Mouse (Mus musculus) left cerebral cortex, adult 8-10 months (tissue): Measurements from ENCODE around the gene Dpp6. TPM values are rescaled to one million over a fixed set of nuclear protein-coding genes. Genes with fewer than 3 reads are reported as not detected.

Source experiments
- DNase-seq, 2 experiments: peaks; one replicate each; pipeline ENCODE4 v3.0.0; 2022; ENCODE audit warnings: low spot score in 2 of 2
- total RNA-seq, 4 experiments: library from RNA; stranded (reverse); gene quantifications; 2 replicates each; pipeline ENCODE4 v1.2.4; 2022

Dpp6 gene
- total RNA-seq, 4 experiments from 2014 or later, result 164 to 183 (median 169) TPM

DNA sequence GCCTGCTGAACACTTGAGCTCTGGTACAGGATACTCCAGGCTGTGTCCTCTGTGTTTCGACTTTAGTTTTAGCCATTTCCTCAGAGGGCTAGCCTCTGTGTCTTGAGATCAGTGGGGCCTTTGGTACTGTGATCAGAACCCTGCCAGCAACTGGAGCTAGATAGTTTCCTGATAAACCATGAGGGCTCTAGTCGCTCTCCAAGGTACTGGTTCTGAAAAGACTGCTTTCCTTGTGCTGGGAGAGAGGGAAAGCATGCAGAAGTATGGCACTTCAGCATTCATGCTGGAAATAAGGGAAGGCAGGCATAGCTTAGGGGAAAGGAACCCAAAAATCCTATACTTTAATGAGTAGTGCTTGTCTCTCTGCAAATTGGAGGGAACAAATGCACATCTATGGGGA, 548.9 kb downstream of the Dpp6 start:
- no peak for DNase-seq

DNA sequence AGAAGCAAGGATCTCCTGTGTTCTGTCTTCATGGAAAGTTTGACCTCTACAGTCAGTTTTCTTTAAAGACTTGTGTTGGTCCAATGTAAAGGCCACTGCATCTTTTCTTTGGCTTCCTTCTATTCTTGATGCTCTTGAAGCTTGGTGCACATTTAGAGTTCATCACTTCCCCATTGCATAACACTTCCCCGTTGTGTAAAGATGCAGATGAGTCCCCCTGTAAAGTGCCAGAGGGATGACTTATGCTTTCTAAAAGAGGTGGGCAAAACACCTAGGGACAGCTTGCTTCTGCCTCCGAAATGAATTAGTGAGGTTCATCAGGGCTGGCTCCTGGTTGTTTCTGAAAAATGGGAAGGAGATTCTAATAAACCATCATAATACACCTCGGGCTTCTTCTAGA, 553.8 kb downstream of the Dpp6 start:
- no peak for DNase-seq

DNA sequence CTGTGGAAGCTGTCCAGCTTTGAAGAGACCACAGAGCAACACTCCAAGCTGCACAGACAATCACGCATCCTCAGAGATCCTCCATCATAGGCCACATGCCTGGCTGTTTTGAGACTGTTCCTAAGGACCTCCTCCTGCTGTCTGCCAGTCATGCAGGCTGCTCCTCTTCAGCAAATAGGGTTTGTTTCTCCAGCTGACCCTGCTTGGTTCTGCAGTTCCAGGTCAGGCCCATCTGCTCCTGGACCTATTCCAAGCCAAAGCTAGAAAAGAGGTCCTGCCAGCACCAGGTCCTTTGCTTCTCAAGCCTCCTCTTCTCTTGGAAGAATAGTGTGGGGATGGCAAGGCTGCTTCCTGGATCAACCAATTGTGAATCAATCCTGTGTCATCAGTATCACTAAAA, 556.9 kb downstream of the Dpp6 start:
- DNase-seq, result no peak

DNA sequence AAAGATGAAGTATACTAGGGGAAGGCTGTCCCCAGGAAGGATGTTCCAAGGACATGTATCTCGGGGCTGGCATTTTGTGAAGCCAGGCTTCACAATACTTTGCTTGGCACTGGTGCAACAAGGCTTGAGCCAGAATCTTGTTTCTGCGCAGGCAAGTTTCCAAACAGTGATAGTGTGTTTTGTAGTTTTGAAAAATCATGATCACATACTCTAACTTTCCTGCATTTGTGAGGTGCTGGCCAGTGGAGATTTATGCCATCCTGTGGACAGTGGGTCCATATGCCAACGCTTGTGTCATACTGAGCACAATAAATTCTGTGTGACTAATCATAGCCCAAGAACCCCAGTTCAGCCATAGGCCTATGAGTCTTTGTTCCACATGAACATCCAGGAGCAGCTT, 558.8 kb downstream of the Dpp6 start:
- no peak for DNase-seq

DNA sequence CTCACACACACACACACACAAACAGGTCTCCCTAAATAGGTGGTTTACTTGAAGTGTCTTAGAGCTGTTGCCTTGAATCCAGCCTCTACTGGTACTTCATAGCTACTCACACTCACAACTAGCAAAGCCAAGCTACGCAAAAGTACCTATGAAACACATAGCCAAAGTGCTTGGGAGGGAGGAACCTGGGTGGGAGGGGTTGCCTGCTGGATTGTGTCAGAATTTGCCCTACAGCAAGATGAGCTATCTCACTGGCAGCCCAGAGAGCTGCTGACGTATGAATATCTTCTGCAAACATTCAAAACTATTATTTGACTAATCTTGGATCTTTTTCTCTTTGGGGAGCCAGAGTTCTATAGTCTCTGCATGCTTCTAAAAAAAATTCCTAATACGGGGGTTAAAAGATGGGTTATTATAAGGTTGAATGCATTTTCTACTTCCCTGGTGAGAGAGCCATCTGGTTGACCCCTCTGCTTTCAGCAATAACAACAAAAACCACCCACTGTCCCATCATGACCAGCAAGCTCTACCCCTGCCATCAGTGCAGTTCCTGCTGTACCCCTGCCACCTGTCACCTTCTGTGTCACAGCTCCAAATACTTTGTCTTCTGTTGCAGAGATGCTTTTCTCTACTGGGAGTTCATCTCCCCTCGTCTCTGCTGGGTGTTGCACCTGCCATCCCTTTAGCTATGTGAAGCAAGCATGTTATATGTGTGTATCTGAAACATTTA, 563.8 kb downstream of the Dpp6 start:
- DNase-seq, result no peak

- DNase-seq, result no peak
Measured at GRCm38 (mm10) chr5:27398371-27398770, 581.4 kb downstream of the Dpp6 start.

- DNase-seq, result no peak
Measured at GRCm38 (mm10) chr5:27399111-27399510, 582.1 kb downstream of the Dpp6 start.

DNA sequence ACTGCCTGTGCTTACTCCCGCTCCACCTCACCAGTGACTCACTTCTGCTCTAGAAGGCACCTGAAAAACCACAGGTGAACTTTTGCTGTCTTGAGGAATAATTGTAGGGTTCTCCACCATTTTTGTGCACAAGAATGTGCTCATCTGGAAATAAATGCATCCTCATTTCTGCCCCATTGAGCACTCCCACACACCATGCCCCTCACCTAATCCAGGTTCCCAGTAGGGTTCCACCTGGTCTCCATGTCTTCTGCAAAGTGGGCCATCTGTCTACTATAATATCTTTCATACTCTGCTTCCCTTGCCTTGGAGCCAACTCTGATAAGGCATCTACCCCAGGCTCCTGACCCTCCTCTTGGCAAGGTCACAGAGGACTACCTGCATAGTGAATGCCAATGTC, 585.6 kb downstream of the Dpp6 start:
- DNase-seq, result no peak

DNA sequence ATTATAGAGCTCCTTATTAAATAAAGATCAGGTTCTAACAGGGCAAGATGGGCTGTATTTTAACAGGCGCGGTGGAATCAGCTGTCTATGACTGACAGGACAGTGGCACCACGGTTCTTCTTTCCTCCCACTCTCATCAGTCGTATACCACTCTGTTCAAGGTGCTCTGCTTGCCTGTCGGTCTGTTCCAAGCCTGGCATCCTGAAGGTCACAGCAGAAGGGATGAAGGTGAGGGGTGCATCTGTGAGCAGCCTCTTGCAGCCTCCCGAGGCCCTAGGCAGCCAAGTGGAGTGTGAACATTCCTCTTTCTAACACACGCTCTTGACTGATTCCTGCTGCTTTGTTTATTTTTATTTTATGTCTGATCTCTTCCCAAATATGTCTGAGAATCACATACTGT, 591.9 kb downstream of the Dpp6 start:
- DNase-seq, result no peak

GRCm38 (mm10) chr5:27413023-27413422, 596.0 kb downstream of the Dpp6 start:
- no peak for DNase-seq

DNA sequence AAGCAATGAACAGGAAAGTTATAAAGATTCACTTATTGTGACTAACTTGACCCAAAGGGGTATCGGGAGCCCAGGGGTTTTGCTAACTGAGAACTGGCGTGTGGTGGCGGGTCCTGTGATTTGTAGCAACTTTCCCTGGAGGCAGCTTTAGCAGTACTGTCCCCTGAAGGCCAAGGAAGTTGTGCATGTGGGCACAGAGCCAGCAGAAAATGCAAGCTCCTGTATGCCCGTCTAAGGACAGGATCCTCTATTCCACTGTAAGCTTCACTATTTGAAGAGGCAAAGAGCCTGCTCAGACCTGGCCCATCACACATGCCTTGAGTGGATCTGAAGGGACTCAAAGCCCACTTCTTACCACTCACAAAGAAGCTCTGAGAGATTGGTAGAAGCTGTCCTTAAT, 598.5 kb downstream of the Dpp6 start:
- no peak for DNase-seq

- DNase-seq, result no peak
Measured at GRCm38 (mm10) chr5:27416571-27416970, 599.6 kb downstream of the Dpp6 start.

DNA sequence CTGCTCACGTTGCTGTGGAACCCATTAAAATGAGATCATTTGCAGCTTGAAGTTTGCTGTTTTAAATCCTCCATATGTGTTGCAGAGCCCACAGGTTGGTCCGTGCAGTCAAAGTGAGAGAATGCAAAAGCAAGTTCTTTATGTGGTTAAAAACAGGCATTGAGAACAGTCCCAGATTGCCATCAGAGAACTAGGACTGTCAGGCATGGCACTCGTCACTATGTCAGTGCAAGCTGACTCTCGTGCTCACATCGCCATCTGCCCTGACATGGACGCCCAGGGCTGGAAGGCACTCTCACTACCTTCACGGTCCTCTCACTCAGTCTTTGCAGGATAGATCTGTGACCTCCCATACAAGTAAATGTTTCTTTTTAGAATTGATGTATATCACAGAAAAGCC, 600.4 kb downstream of the Dpp6 start:
- no peak for DNase-seq

- no peak for DNase-seq
Measured at GRCm38 (mm10) chr5:27418856-27419255, 601.9 kb downstream of the Dpp6 start.

DNA sequence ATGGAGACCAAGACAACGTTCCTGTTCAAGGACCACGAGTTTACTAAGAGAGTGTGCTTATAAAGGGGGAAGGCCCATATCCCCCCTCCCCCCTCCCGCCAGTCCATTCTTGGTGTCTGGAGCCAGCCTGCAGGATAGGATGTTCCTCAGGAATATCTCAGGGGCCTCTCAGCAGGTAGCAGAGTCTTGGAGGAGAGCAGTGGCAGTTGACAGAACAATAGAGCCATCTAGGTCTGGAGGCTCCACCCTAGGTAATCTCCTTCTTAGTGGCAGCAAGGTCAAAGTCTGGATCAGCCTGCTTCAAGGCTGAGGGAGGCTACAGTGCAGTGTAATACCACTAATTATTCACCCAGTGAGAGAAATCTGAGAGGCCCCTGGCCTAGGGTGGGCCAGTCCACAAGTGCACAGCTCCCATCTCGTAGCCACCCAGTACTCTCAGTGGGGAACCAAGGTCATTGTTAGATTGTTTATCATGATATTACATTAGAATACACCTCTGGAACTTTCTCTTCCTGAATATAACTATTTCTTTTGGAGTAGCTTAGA, 604.2 kb downstream of the Dpp6 start:
- no peak for DNase-seq

DNA sequence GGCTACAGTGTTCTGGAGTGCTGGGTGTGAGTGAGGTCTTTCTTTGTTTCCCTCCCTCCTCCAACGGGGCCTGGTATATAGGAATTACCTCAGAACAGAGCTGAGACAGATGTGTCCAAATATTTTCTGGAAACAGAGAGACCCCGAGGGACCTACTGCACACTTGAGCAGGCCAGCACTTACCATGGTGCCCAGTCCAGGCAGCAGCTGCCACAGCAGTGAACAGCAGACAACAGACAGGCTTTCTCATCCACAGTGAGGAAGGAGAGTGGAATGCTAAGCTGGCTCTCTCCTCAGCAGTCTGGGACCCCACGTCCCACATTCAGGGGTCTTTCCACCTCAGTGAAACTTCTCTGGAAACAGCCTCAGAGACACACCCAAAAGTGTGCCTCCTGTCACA, 606.8 kb downstream of the Dpp6 start:
- DNase-seq, result no peak

- no peak for DNase-seq
Measured at GRCm38 (mm10) chr5:27424484-27425080, 607.6 kb downstream of the Dpp6 start.

GRCm38 (mm10) chr5:27426200-27426599, 609.2 kb downstream of the Dpp6 start:
- DNase-seq, result no peak

- no peak for DNase-seq
Measured at GRCm38 (mm10) chr5:27433584-27433983, 616.6 kb downstream of the Dpp6 start.

GRCm38 (mm10) chr5:27453201-27453845, 636.3 kb downstream of the Dpp6 start:
- no peak for DNase-seq

DNA sequence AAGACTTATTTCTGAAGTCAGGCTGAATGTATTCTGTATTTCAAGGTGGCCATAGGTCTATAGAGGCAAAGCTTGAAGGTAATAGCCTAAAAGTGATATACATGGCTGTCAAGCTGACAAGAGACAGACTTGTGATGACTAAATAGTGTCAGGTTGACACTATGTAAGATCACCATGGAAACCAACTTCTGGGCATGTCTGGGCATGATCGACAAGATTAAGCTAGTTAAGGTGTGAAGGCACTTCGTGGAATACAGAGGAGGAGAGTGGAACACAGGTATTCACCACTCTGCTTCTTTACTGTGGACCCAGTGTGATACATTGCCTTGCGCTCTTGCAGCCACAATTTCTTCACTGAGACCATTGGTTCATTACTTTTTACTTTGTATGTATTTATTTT, 637.4 kb downstream of the Dpp6 start:
- no peak for DNase-seq

- DNase-seq, result no peak
Measured at GRCm38 (mm10) chr5:27456981-27457380, 640.0 kb downstream of the Dpp6 start.

DNA sequence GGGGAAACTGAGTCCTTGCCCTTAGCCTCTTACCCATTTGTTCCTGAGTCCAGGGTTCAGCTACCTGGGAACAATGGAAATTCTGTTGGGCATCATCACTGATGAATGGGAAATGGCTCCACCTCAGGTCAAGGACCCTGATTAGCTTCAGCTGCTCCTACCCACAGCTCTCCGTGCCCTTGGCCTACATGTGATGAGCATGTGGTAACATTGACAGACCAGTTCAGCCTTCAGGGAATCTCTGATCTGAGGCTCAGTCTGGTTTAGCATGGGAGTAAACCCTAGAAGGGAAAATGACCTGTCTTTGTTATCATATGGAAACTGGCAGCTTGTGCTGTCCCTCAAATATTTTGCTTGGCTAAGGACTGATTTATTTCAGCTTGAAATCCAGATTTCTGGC, 640.7 kb downstream of the Dpp6 start:
- no peak for DNase-seq
